Mouse (Mus musculus) forebrain, embryonic 11.5 days (tissue): ENCODE results near the gene Nrp2. TPM values are rescaled to one million over a fixed set of nuclear protein-coding genes. Genes with fewer than 3 reads are reported as not detected.

Experiments used
- ATAC-seq: fragments of 200-750 bp; cut with Nextera tagmentation; replicated peaks from 2 replicates; pipeline ENCODE4 v1.8.0; 2017; ENCODE audit warnings: moderate TSS enrichment; ENCODE audit not compliant: low FRiP score
- DNase-seq: peaks from one replicate; pipeline ENCODE4 v3.0.0-alpha.2; 2017; ENCODE audit warnings: low spot score
- H3K27ac ChIP-seq: fragments of 300-500 bp; sonication (generic); 2 replicates; pipeline ENCODE4 v1.5.1; 2014; ENCODE audit warnings: low read depth, low read length
- H3K27me3 ChIP-seq: fragments of 300-500 bp; sonication (generic); 2 replicates; pipeline ENCODE4 v1.6.1; 2014; ENCODE audit warnings: mild to moderate bottlenecking, low read length, mixed read lengths; ENCODE audit not compliant: control insufficient read depth, insufficient read depth
- H3K36me3 ChIP-seq: fragments of 300-500 bp; sonication (generic); 2 replicates; pipeline ENCODE4 v1.6.1; 2014; ENCODE audit warnings: mild to moderate bottlenecking, low read length, moderate library complexity, mixed read lengths; ENCODE audit not compliant: control insufficient read depth, insufficient read depth
- H3K4me1 ChIP-seq: fragments of 300-500 bp; sonication (generic); replicated peaks from 2 replicates; pipeline ENCODE4 v1.6.1; 2014; ENCODE audit warnings: low read length, mixed read lengths; ENCODE audit not compliant: control insufficient read depth, insufficient read depth
- H3K4me2 ChIP-seq: fragments of 300-500 bp; sonication (generic); 2 replicates; pipeline ENCODE4 v1.6.1; 2014; ENCODE audit warnings: low read depth, mild to moderate bottlenecking, low read length, moderate library complexity, mixed read lengths; ENCODE audit not compliant: severe bottlenecking
- H3K4me3 ChIP-seq: fragments of 300-500 bp; sonication (generic); 2 replicates; pipeline ENCODE4 v1.5.1; 2014; ENCODE audit warnings: low read depth, low read length
- H3K9ac ChIP-seq: fragments of 300-500 bp; sonication (generic); 2 replicates; pipeline ENCODE4 v1.6.1; 2014; ENCODE audit warnings: low read length
- H3K9me3 ChIP-seq: fragments of 300-500 bp; sonication (generic); 2 replicates; pipeline ENCODE4 v1.6.1; 2016; ENCODE audit warnings: low read length, mixed read lengths; ENCODE audit not compliant: control insufficient read depth
- WGBS: fragments of 180-500 bp; shearing (Covaris S2); extraction: QIAGEN DNeasy Blood & Tissue Kit; methylation state at CpG from one replicate; pipeline ENCODE4 v1.1.7; 2014; 5-methylcytosine and 5-hydroxymethylcytosine counted together
- polyA plus RNA-seq: library from polyadenylated mRNA; unstranded; fragments of >200 nt; fragmentation: Nextera tagmentation; extraction: Ambion mirVana; gene quantifications from 2 replicates; pipeline ENCODE4 v1.2.1, GENCODE M21; 2014

The Nrp2 gene
- polyA plus RNA-seq, 1 experiment from 2014 or later = 20.7 TPM

DNA sequence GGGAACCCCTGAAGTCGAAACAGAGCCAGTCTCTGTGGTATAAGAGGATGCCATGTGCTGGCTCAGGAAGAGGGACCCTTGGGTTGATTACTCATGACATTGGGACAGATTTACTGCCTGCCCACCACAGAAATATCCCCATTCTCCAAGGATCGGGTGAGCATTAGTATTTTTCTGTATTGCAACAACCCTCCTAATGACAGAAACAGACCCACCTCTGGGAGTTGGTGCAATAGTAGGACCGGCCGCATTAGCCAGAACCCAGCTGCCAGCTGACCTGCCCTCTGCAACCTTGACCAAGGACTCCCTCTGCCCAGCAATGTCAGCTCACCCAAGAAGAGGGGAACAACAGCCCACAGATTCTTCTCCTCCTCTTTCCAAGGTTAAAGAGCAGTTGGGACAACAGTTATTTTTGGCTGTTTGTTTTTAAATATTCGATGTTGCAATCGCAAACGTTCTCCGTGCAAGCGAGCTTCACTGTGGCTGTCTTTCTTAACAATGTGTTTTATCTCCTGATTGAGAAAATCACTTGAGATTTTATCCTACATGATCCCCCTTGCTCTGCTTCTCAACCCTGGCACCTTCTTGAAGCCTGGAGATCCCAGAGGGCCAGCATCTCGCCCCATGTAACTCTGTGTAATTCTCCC lies 22.1 kb downstream of the Nrp2 start:
- Histone ChIP-seq H3K9me3 (no peaks in the 10 kb centered on the region), H3K27ac (no peak overlapping the region), H3K4me3 (no peak overlapping the region), H3K4me1 (no peaks in the 10 kb centered on the region; the same call in 1 of the 2 replicates), H3K4me2 (no peak overlapping the region), H3K36me3 (no peaks in the 10 kb centered on the region), H3K27me3 (no peaks in the 10 kb centered on the region), H3K9ac (no peak overlapping the region)
- ATAC-seq = no peak
- DNase-seq = no peak
- 91% methylated on average over 10 of the region's 10 CpGs for WGBS

GRCm38 (mm10) chr1:62727191-62727590 lies 24.1 kb downstream of the Nrp2 start:
- Histone ChIP-seq H3K36me3 (no peaks in the 10 kb centered on the region), H3K4me2 (no peak overlapping the region), H3K9me3 (no peaks in the 10 kb centered on the region), H3K27ac (no peak overlapping the region), H3K4me1 (no peaks in the 10 kb centered on the region; the same call in 1 of the 2 replicates), H3K4me3 (no peak overlapping the region), H3K9ac (no peak overlapping the region), H3K27me3 (no peaks in the 10 kb centered on the region)
- no peak for ATAC-seq
- 60% methylated on average over 4 of the region's 4 CpGs for WGBS
- no peak for DNase-seq

DNA sequence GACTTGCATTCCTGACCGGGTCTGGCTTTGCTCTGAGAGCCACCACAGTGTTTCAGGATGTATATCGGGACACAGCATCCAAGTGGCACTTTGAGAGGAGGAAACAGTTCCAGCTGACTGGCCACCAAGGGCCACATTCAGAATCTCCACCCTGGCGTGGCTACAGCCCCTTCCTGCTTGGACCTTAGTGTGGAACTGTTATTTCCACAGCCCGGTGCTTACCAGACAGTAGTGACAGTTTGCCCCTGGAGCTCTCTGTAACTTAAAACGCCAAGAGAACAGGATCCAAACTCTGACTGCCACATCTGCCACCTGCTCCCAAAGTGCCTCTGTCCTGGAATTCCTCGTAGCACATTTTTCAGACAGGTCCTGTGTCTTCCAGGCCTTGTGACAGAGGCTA lies 25.3 kb downstream of the Nrp2 start:
- H3K27ac ChIP-seq = no peak overlapping the region
- no peak for ATAC-seq
- 59% methylated on average over 6 of the region's 6 CpGs for WGBS

GRCm38 (mm10) chr1:62728926-62729325 lies 25.8 kb downstream of the Nrp2 start:
- Histone ChIP-seq H3K27me3 (no peaks in the 10 kb centered on the region), H3K36me3 (no peaks in the 10 kb centered on the region), H3K9ac (no peak overlapping the region), H3K4me2 (no peak overlapping the region), H3K27ac (no peak overlapping the region), H3K4me1 (no peaks in the 10 kb centered on the region; the same call in 1 of the 2 replicates), H3K9me3 (no peaks in the 10 kb centered on the region), H3K4me3 (no peak overlapping the region)
- WGBS = 72% methylated on average over 9 of the region's 9 CpGs
- no peak for DNase-seq
- ATAC-seq = no peak

More for the DNA sequence above, 25.3 kb downstream of the Nrp2 start:
- H3K4me3 ChIP-seq = no peak overlapping the region
- no peak for DNase-seq
- H3K9me3 ChIP-seq = no peaks in the 10 kb centered on the region
- H3K27me3 ChIP-seq = no peaks in the 10 kb centered on the region
- no peak overlapping the region for H3K9ac ChIP-seq
- H3K36me3 ChIP-seq = no peaks in the 10 kb centered on the region
- no peak overlapping the region for H3K4me2 ChIP-seq
- no peaks in the 10 kb centered on the region; the same call in 1 of the 2 replicates for H3K4me1 ChIP-seq

DNA sequence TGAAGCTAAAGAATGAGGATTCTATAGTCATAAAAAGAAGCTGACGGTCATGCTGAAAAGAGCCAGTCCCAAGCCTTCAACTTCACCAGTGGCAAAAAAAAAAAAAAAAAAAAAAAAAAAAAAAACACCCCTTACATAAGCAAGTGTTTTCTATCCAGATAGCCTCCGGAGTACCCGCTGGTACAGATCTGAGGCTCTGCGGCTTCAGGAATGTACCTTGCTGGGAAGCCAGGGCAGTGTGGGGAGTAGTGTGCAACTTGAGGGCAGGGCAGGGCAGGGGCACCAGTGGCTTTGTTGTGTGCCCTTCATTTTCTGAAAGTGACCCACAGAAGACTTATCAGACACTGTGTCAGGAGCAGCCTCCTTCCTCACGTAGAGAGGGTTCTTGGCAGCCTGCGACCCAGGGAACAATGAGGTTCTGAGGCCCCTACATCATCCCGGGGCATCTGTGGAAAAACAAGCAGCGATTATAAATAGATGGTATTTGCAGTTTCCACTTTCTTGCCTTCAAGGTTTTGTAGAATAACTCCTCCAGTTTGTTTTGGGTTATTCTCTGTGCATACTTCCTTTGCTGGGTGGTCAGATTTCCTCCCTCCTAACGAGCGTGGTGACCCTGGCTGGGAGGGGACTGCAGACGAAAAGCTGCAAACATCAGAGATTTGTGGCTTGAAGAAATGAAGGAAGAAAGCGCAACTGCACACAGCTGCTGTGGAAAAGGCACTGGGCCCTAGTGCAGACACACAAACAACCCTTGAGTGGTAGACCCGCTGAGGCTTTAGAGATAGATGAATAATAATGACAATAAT lies 26.5 kb downstream of the Nrp2 start:
- DNase-seq (no peak), ATAC-seq (no peak)
- Histone ChIP-seq H3K4me2 (no peak overlapping the region), H3K9ac (no peak overlapping the region), H3K36me3 (no peaks in the 10 kb centered on the region), H3K27me3 (no peaks in the 10 kb centered on the region), H3K27ac (no peak overlapping the region), H3K4me3 (no peak overlapping the region), H3K9me3 (no peaks in the 10 kb centered on the region), H3K4me1 (no peaks in the 10 kb centered on the region; the same call in 1 of the 2 replicates)
- 54% methylated on average over 13 of the region's 13 CpGs for WGBS

DNA sequence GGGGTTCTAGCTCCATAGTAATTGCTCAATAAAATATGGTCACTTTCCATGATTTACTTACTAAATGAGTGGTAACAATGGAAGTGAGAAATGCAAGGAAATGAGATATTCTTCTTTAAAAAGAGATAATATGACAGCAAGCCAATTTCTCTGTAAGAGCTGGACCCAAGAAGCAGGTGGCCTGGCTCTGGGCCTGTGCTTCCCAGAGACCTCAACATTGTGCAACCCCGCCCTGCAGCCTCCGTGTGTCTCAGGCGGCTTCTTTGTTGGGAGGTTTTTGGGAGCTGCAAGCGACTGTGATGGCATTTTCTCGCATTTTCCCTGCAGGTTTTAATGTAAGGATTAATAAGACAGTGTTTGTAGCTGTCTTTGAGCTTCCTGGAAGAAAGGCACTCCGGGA lies 29.0 kb downstream of the Nrp2 start:
- 72% methylated on average over 6 of the region's 6 CpGs for WGBS
- no peak for DNase-seq
- Histone ChIP-seq H3K9ac (no peak overlapping the region), H3K9me3 (no peaks in the 10 kb centered on the region), H3K4me3 (no peak overlapping the region), H3K4me2 (no peak overlapping the region), H3K27me3 (no peaks in the 10 kb centered on the region), H3K36me3 (no peaks in the 10 kb centered on the region), H3K27ac (no peak overlapping the region), H3K4me1 (no peaks in the 10 kb centered on the region; the same call in 1 of the 2 replicates)
- ATAC-seq = no peak

DNA sequence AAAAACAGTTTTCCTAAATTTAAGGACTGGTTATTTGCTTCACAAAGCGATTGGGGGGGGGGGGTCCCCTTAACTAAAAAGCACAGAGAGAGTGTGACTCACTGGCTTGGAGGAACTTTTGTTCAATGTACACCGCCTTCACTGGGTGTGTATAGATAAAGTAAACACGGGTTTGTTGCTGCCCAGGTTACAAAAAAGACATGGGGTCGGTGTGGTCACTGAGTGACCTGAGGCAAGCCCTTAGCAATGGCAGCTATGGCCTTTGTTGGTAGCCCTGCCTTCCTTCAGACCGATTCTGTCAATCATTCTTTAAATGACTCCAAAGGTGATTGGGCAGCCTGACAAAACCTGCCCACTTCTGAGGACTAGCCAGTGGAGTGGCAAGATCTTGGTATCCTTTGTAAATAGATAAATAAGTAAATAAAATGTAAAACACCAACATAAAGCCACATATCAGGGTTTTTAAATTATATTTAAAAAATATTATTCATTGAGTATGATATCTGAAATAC lies 31.4 kb downstream of the Nrp2 start:
- DNase-seq (no peak), ATAC-seq (no peak)
- WGBS = 65% methylated on average over 5 of the region's 5 CpGs
- Histone ChIP-seq H3K36me3 (no peaks in the 10 kb centered on the region), H3K4me2 (no peak overlapping the region), H3K27me3 (no peaks in the 10 kb centered on the region), H3K27ac (no peak overlapping the region), H3K4me3 (no peak overlapping the region), H3K4me1 (no peaks in the 10 kb centered on the region; the same call in 1 of the 2 replicates), H3K9me3 (no peaks in the 10 kb centered on the region), H3K9ac (no peak overlapping the region)

DNA sequence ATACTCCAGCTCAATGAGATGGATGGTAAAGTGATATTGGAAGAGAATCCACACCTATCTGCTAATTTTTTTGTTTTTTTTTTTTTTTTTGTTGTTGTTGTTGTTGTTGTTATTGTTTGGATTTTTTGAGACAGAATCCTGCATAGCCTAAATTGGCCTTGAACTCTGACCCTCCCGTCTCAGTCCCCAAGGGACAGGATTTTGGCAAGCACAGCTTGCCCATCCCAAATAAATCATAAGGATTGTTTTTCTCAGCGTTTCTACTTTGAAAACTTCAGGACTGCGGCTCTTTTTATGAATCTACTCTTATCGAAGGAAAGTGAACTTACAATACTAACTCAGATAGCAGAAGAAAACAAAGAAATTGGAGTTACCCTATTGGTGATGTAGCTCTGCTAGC lies 31.9 kb downstream of the Nrp2 start:
- no peaks in the 10 kb centered on the region for H3K27me3 ChIP-seq
- no peak for ATAC-seq
- no peaks in the 10 kb centered on the region for H3K9me3 ChIP-seq
- 88% methylated on average over 4 of the region's 4 CpGs for WGBS
- no peak overlapping the region for H3K9ac ChIP-seq
- DNase-seq = no peak
- H3K36me3 ChIP-seq = no peaks in the 10 kb centered on the region
- no peak overlapping the region for H3K4me3 ChIP-seq
- H3K4me1 ChIP-seq = no peaks in the 10 kb centered on the region; the same call in 1 of the 2 replicates
- H3K4me2 ChIP-seq = no peak overlapping the region
- no peak overlapping the region for H3K27ac ChIP-seq
